Mouse (Mus musculus) embryonic facial prominence, embryonic 15.5 days (tissue): Measurements from ENCODE around the gene Agrn. TPM values are rescaled to one million over a fixed set of nuclear protein-coding genes. Genes with fewer than 3 reads are reported as not detected.
"Not testable (repeated sequence)": the region's sequence is repeated elsewhere in the genome, so short reads cannot be mapped to it uniquely, and the experiment has no call there.

Experiments
- ATAC-seq: fragments of 200-750 bp; cut with Nextera tagmentation; 2 replicates; pipeline ENCODE4 v1.8.0; 2017; ENCODE audit warnings: low read depth, moderate TSS enrichment; ENCODE audit not compliant: insufficient number of reproducible peaks, low FRiP score, low TSS enrichment
- H3K27ac ChIP-seq: fragments of 300-500 bp; sonication (generic); replicated peaks from 2 replicates; pipeline ENCODE4 v1.5.1; 2015; ENCODE audit warnings: mild to moderate bottlenecking, inconsistent platforms
- H3K27me3 ChIP-seq: fragments of 300-500 bp; sonication (generic); 2 replicates; pipeline ENCODE4 v1.6.1; 2015; ENCODE audit warnings: inconsistent platforms
- H3K36me3 ChIP-seq: fragments of 300-500 bp; sonication (generic); 2 replicates; pipeline ENCODE4 v1.6.1; 2015; ENCODE audit warnings: mild to moderate bottlenecking, inconsistent platforms
- H3K4me1 ChIP-seq: fragments of 300-500 bp; sonication (generic); 2 replicates; pipeline ENCODE4 v1.6.1; 2015; ENCODE audit warnings: inconsistent platforms
- H3K4me2 ChIP-seq: fragments of 300-500 bp; sonication (generic); replicated peaks from 2 replicates; pipeline ENCODE4 v1.6.1; 2015; ENCODE audit warnings: mild to moderate bottlenecking, inconsistent platforms
- H3K4me3 ChIP-seq: fragments of 300-500 bp; sonication (generic); replicated peaks from 2 replicates; pipeline ENCODE4 v1.5.1; 2015; ENCODE audit warnings: mild to moderate bottlenecking, inconsistent platforms
- H3K9ac ChIP-seq: fragments of 300-500 bp; sonication (generic); 2 replicates; pipeline ENCODE4 v1.6.1; 2015; ENCODE audit warnings: inconsistent platforms
- H3K9me3 ChIP-seq: fragments of 300-500 bp; sonication (generic); replicated peaks from 2 replicates; pipeline ENCODE4 v1.6.1; 2016; ENCODE audit warnings: inconsistent platforms
- WGBS: fragments of 180-500 bp; shearing (Covaris S2); methylation state at CpG from one replicate; pipeline ENCODE4 v1.1.7; 2015; 5-methylcytosine and 5-hydroxymethylcytosine counted together
- polyA plus RNA-seq: library from polyadenylated mRNA; unstranded; fragments of >200 nt; fragmentation: Nextera tagmentation; extraction: Ambion mirVana; gene quantifications from 2 replicates; pipeline ENCODE4 v1.2.1, GENCODE M21; 2015

The Agrn gene
- polyA plus RNA-seq, 1 experiment from 2014 or later, result 72.1 TPM

DNA sequence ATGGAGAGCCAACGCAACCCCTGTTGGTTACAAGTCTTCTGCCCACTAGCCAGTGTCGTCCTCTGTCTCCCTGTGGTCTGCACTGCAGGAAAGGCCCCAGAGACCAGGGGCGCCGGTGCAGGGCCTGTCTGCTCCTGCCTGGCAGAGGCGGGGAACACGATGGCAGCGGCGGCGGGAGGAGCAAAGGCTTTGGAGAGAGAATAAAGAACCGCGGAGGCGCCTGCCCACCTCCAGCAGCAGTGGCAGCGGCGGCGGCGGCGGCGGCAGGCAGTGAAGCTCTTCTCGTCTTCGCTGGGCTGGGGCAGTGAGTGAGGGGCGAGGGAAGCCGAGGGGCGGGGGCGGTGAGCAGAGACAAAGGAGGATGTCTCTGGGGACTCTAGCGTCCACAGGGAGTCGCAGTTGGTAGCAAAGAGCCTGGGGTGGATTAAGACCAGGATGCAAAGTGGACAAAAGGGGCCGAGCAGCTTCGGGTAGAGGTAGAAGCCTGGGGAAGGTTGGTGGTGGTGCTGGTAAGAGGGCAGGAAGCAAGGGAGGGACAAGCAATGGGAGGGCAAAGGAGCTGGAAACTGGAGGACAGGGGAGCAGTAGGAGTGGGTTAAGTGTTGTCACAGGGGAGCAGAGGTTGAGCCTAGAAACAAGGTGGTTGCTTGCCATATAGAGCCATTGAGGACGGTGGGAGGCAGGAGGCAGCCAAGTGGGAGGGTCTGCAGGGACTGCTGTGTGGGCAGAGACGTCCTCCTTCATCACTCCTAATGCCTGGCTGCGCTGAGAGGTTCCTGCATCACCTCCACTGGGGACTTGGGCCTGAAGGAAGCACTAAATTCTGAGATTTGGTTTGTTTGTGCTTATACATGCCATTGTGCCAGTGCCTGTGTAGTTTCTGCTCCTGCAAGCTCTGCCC, 11.1 kb downstream of the Agrn start:
- peak overlapping the region; percentile 67 for H3K27ac ChIP-seq
- peaks cover 57% of the 10 kb centered on the region for H3K4me1 ChIP-seq
- 0 out of 2 replicates have a peak overlapping the region, but pooled peaks have one; percentile 18 for H3K9ac ChIP-seq
- H3K9me3 ChIP-seq, result no peaks in the 10 kb centered on the region
- WGBS, result 8% methylated on average over 31 of the region's 31 CpGs
- H3K4me2 ChIP-seq, result peak overlapping the region; percentile 58
- 0 out of 2 replicates have a peak, but pooled peaks have one; percentile 8 for ATAC-seq
- peaks cover 19% of the 10 kb centered on the region for H3K36me3 ChIP-seq
- no peaks in the 10 kb centered on the region for H3K27me3 ChIP-seq
- peak overlapping the region; percentile 39 for H3K4me3 ChIP-seq

DNA sequence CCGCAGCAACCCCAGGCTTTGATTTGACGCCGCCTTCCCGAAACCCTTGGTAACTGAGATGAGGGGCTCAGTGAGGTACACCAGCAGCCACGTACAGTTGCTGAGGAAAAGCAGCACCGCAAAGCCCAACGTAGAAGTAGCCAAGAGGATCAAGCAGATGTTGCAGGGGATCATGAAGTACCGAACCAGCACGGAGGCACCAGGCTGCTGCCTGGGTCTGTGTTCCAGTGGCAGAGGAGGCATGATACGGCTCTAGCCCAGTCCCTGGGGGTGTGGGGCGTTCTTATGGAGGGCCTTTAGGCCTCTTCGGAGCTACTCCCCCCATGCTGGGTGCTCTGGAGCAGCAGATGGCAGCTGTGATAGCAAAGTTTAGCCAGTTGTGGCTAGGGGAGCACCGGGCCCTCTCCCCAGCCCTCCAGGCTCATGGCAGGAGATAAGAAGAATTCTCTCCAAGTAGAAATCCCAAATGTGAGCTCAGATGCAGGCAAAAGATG, 11.8 kb downstream of the Agrn start:
- H3K4me1 ChIP-seq, result peaks cover 57% of the 10 kb centered on the region
- H3K4me3 ChIP-seq, result peak overlapping the region; percentile 39
- 65% methylated on average over 13 of the region's 13 CpGs for WGBS
- peak overlapping the region; percentile 67 for H3K27ac ChIP-seq
- H3K9me3 ChIP-seq, result no peaks in the 10 kb centered on the region
- 0 out of 2 replicates have a peak overlapping the region, but pooled peaks have one; percentile 18 for H3K9ac ChIP-seq
- no peak for ATAC-seq
- peak overlapping the region; percentile 58 for H3K4me2 ChIP-seq
- H3K36me3 ChIP-seq, result peaks cover 16% of the 10 kb centered on the region
- no peaks in the 10 kb centered on the region for H3K27me3 ChIP-seq

GRCm38 (mm10) chr4:156184291-156184954, 12.9 kb downstream of the Agrn start:
- H3K4me1 ChIP-seq, result peaks cover 50% of the 10 kb centered on the region
- peak; percentile 17; the same call in 1 of the 2 replicates for ATAC-seq
- no peaks in the 10 kb centered on the region for H3K27me3 ChIP-seq
- no peak overlapping the region for H3K9ac ChIP-seq
- H3K9me3 ChIP-seq, result no peaks in the 10 kb centered on the region
- no peak overlapping the region for H3K4me3 ChIP-seq
- 0 out of 2 replicates have a peak overlapping the region, but pooled peaks have one; percentile 10 for H3K4me2 ChIP-seq
- peaks cover 17% of the 10 kb centered on the region for H3K36me3 ChIP-seq
- no peak overlapping the region for H3K27ac ChIP-seq
- 79% methylated on average over 7 of the region's 7 CpGs for WGBS

- Histone ChIP-seq H3K4me3 (no peak overlapping the region), H3K4me2 (no peak overlapping the region), H3K9me3 (no peaks in the 10 kb centered on the region), H3K27ac (no peak overlapping the region), H3K9ac (no peak overlapping the region), H3K4me1 (peaks cover 43% of the 10 kb centered on the region), H3K27me3 (no peaks in the 10 kb centered on the region), H3K36me3 (peaks cover 24% of the 10 kb centered on the region)
- 78% methylated on average over 5 of the region's 5 CpGs for WGBS
- no peak for ATAC-seq
Measured at GRCm38 (mm10) chr4:156183747-156184146, 13.5 kb downstream of the Agrn start.

DNA sequence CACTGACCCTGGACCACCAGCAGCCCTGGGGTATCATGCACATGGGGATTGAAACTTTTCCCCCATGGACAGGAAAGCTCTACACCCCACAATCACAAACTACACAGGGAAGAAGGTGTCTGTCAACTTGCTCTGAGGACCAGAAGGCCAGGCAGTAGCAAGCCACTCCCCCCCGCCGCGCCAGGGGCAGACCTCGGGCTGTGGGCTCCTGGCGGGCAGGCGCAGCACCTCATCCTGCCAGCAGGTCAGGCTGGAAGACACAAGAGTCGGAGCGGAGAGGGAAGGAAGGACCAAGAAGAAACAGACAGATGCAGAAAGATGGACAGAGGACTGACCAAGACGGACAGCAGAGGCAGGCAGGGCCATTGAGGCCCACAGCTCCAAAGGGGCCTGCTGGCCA, 19.7 kb downstream of the Agrn start:
- Histone ChIP-seq H3K9me3 (no peaks in the 10 kb centered on the region), H3K27me3 (no peaks in the 10 kb centered on the region), H3K9ac (no peak overlapping the region), H3K36me3 (peaks cover 76% of the 10 kb centered on the region), H3K4me3 (no peak overlapping the region), H3K4me2 (no peak overlapping the region), H3K4me1 (no peaks in the 10 kb centered on the region), H3K27ac (no peak overlapping the region)
- ATAC-seq, result no peak
- 90% methylated on average over 9 of the region's 9 CpGs for WGBS

- Histone ChIP-seq H3K9me3 (no peaks in the 10 kb centered on the region), H3K9ac (no peak overlapping the region), H3K27me3 (no peaks in the 10 kb centered on the region), H3K36me3 (peaks cover 99% of the 10 kb centered on the region), H3K27ac (no peak overlapping the region), H3K4me3 (no peak overlapping the region), H3K4me1 (no peaks in the 10 kb centered on the region), H3K4me2 (no peak overlapping the region)
- WGBS, result 93% methylated on average over 11 of the region's 11 CpGs
- no peak for ATAC-seq
Measured at GRCm38 (mm10) chr4:156171828-156172227, 25.5 kb downstream of the Agrn start.

- H3K4me3 ChIP-seq, result no peak overlapping the region
- H3K4me1 ChIP-seq, result no peaks in the 10 kb centered on the region
- H3K36me3 ChIP-seq, result peaks cover 98% of the 10 kb centered on the region
- H3K9me3 ChIP-seq, result no peaks in the 10 kb centered on the region
- ATAC-seq, result no peak
- H3K27ac ChIP-seq, result no peak overlapping the region
- no peak overlapping the region for H3K4me2 ChIP-seq
- H3K9ac ChIP-seq, result no peak overlapping the region
- no peaks in the 10 kb centered on the region for H3K27me3 ChIP-seq
- 95% methylated on average over 10 of the region's 10 CpGs for WGBS
Measured at GRCm38 (mm10) chr4:156169129-156169528, 28.2 kb downstream of the Agrn start.

- Histone ChIP-seq H3K9ac (no peak overlapping the region), H3K9me3 (no peaks in the 10 kb centered on the region), H3K27me3 (no peaks in the 10 kb centered on the region), H3K4me3 (no peak overlapping the region), H3K4me2 (no peak overlapping the region), H3K27ac (no peak overlapping the region), H3K4me1 (no peaks in the 10 kb centered on the region), H3K36me3 (peaks cover 98% of the 10 kb centered on the region)
- no peak for ATAC-seq
- WGBS, result 85% methylated on average over 8 of the region's 8 CpGs
Measured at GRCm38 (mm10) chr4:156168611-156169010, 28.7 kb downstream of the Agrn start.

- no peak for ATAC-seq
- Histone ChIP-seq H3K27ac (no peak overlapping the region), H3K4me1 (no peaks in the 10 kb centered on the region), H3K9me3 (peaks cover 11% of the 10 kb centered on the region; the same call in 1 of the 2 replicates), H3K4me3 (no peak overlapping the region), H3K9ac (no peak overlapping the region), H3K27me3 (no peaks in the 10 kb centered on the region), H3K4me2 (no peak overlapping the region), H3K36me3 (peaks cover 93% of the 10 kb centered on the region)
- 82% methylated on average over 9 of the region's 9 CpGs for WGBS
Measured at GRCm38 (mm10) chr4:156166477-156166876, 30.8 kb downstream of the Agrn start.

DNA sequence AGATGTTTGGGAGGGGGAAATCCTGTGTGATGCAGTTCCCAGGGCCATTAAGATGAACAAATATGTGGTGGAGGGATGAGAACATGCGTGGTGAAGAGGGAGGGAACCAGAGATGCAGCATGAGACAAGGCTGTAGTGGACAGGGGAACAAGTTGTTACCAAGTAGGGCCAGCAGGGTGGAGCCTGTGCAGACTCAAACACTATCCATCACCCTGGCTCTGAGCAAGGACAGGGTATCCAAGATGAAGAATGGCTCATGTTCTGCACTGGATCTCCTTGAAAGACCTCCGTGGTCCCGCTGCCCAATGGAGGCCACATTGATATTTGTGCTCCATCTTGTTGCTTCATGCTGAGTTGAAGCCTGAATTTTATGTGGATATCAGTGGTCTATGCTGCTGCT, 42.5 kb downstream of the Agrn start:
- H3K27me3 ChIP-seq, result no peaks in the 10 kb centered on the region
- no peaks in the 10 kb centered on the region for H3K4me1 ChIP-seq
- H3K9ac ChIP-seq, result no peak overlapping the region
- ATAC-seq, result no peak
- no peaks in the 10 kb centered on the region for H3K36me3 ChIP-seq
- H3K27ac ChIP-seq, result no peak overlapping the region
- WGBS, result 96% methylated on average over 3 of the region's 3 CpGs
- H3K4me2 ChIP-seq, result no peak overlapping the region
- H3K9me3 ChIP-seq, result 0 out of 2 replicates have a peak, but pooled peaks cover 4% of the 10 kb centered on the region
- H3K4me3 ChIP-seq, result no peak overlapping the region

DNA sequence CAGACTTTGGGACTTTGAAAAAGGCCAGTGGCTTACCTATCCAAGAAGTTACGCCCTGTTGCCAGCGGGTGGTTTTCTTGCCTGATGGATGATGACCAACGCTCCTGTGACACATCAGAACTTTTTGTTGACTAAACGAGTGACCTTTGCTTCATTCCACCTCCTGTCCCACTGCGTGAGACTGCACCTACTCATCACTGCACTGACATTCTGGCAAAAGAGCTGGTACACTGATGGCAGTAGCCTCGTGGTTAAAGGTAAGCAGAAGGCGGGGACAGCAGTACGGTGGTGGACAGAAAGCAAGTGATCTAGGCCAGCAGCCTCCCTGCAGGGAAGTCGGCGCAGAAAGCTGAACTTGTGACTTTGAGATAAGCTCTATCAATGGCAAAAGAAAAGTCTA, 46.4 kb downstream of the Agrn start:
- not testable (repeated sequence) for H3K4me1 ChIP-seq, H3K4me2 ChIP-seq, ATAC-seq, H3K36me3 ChIP-seq, H3K9ac ChIP-seq, H3K27ac ChIP-seq, H3K27me3 ChIP-seq, H3K4me3 ChIP-seq, H3K9me3 ChIP-seq
- 86% methylated on average over 10 of the region's 10 CpGs for WGBS
